Mouse (Mus musculus) midbrain, embryonic 16.5 days (tissue): ENCODE results near the gene Gtse1. TPM values are rescaled to one million over a fixed set of nuclear protein-coding genes. Genes with fewer than 3 reads are reported as not detected.
A peak's percentile ranks its signal among the peaks of the same experiment; 100 is the strongest.

ENCODE experiments used
- ATAC-seq: fragments of 200-750 bp; cut with Nextera tagmentation; 2 replicates; pipeline ENCODE4 v1.8.0; 2017; ENCODE audit warnings: moderate TSS enrichment
- H3K27ac ChIP-seq: fragments of 300-500 bp; sonication (generic); 2 replicates; pipeline ENCODE4 v1.5.1; 2014; ENCODE audit warnings: mild to moderate bottlenecking, low read length, mixed read lengths
- H3K27me3 ChIP-seq: fragments of 300-500 bp; sonication (generic); 2 replicates; pipeline ENCODE4 v1.6.1; 2014; ENCODE audit warnings: low read depth, low read length, mixed read lengths; ENCODE audit not compliant: control insufficient read depth, insufficient read depth
- H3K36me3 ChIP-seq: fragments of 300-500 bp; sonication (generic); 2 replicates; pipeline ENCODE4 v1.6.1; 2014; ENCODE audit warnings: mild to moderate bottlenecking, low read length, moderate library complexity, mixed read lengths; ENCODE audit not compliant: control insufficient read depth, insufficient read depth
- H3K4me1 ChIP-seq: fragments of 300-500 bp; sonication (generic); 2 replicates; pipeline ENCODE4 v1.6.1; 2014; ENCODE audit warnings: mild to moderate bottlenecking, low read length, mixed read lengths; ENCODE audit not compliant: control insufficient read depth, insufficient read depth
- H3K4me2 ChIP-seq: fragments of 300-500 bp; sonication (generic); 2 replicates; pipeline ENCODE4 v1.6.1; 2014; ENCODE audit warnings: mild to moderate bottlenecking, low read length, mixed read lengths
- H3K4me3 ChIP-seq: fragments of 300-500 bp; sonication (generic); 2 replicates; pipeline ENCODE4 v1.5.1; 2014; ENCODE audit warnings: low read depth, mild to moderate bottlenecking, low read length, moderate library complexity, mixed read lengths
- H3K9ac ChIP-seq: fragments of 300-500 bp; sonication (generic); 2 replicates; pipeline ENCODE4 v1.6.1; 2014; ENCODE audit warnings: low read depth, low read length, mixed read lengths
- H3K9me3 ChIP-seq: fragments of 300-500 bp; sonication (generic); replicated peaks from 2 replicates; pipeline ENCODE4 v1.6.1; 2014; ENCODE audit warnings: mild to moderate bottlenecking, low read length, mixed read lengths; ENCODE audit not compliant: control insufficient read depth, poor library complexity, severe bottlenecking
- WGBS: fragments of 180-500 bp; shearing (Covaris S2); extraction: QIAGEN DNeasy Blood & Tissue Kit; methylation state at CpG from one replicate; pipeline ENCODE4 v1.1.7; 2014; 5-methylcytosine and 5-hydroxymethylcytosine counted together
- polyA plus RNA-seq: library from polyadenylated mRNA; unstranded; fragments of >200 nt; fragmentation: Nextera tagmentation; extraction: Ambion mirVana; gene quantifications from 2 replicates; pipeline ENCODE4 v1.2.1, GENCODE M21; 2015

The Gtse1 gene
- polyA plus RNA-seq, 1 experiment from 2014 or later, result 3.4 TPM

DNA sequence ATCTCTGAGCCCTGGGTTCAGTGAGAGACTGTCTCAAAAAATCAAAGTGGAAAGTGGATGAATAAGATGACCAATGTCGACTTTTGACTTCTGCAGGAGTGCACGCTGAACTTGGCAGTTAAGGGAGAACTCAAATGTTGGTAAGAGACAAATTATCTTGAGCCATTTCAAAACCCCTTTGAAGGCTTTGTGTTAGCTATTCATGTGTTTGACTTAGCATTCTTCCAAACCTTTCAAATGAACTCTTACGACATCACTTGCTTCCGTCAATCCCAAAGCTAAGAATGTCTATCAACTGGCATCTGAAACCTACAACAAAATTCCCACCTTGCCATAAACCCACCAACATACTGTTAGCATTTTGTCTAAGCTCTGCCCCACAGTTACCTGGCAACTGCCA lies 31.5 kb upstream of the Gtse1 start:
- Histone ChIP-seq H3K36me3 (no peaks in the 10 kb centered on the region), H3K27ac (no peak overlapping the region), H3K9me3 (no peaks in the 10 kb centered on the region), H3K4me1 (peaks cover 6% of the 10 kb centered on the region; the same call in 1 of the 2 replicates), H3K27me3 (no peaks in the 10 kb centered on the region), H3K4me3 (no peak overlapping the region), H3K4me2 (no peak overlapping the region), H3K9ac (no peak overlapping the region)
- ATAC-seq, result no peak
- WGBS, result 92% methylated on average over 4 of the region's 4 CpGs

GRCm38 (mm10) chr15:85829470-85829869 lies 30.1 kb upstream of the Gtse1 start:
- no peaks in the 10 kb centered on the region for H3K36me3 ChIP-seq
- no peak overlapping the region for H3K9ac ChIP-seq
- no peaks in the 10 kb centered on the region for H3K9me3 ChIP-seq
- H3K4me3 ChIP-seq, result no peak overlapping the region
- peaks cover 6% of the 10 kb centered on the region; the same call in 1 of the 2 replicates for H3K4me1 ChIP-seq
- no peaks in the 10 kb centered on the region for H3K27me3 ChIP-seq
- no peak for ATAC-seq
- WGBS, result 71% methylated on average over 5 of the region's 5 CpGs
- no peak overlapping the region for H3K27ac ChIP-seq
- H3K4me2 ChIP-seq, result no peak overlapping the region

- Histone ChIP-seq H3K27ac (no peak within 1 kb of the TSS), H3K27me3 (no peaks in the 10 kb centered on the region), H3K4me2 (peak within 1 kb of the TSS; percentile 63), H3K4me1 (peaks cover 6% of the 10 kb centered on the region; the same call in 1 of the 2 replicates), H3K4me3 (peak within 1 kb of the TSS; percentile 53), H3K9ac (peak within 1 kb of the TSS; percentile 58), H3K36me3 (peaks cover 2% of the 10 kb centered on the region; the same call in 1 of the 2 replicates), H3K9me3 (no peaks in the 10 kb centered on the region)
- WGBS, result under 1% methylated on average over 27 of the region's 27 CpGs
- ATAC-seq, result peak; percentile 94
Measured at GRCm38 (mm10) chr15:85831954-85832590, 27.5 kb upstream of the Gtse1 start, which contains the start of gene Ttc38. TSS of gene Ttc38 (plus strand) at chr15:85832306.

DNA sequence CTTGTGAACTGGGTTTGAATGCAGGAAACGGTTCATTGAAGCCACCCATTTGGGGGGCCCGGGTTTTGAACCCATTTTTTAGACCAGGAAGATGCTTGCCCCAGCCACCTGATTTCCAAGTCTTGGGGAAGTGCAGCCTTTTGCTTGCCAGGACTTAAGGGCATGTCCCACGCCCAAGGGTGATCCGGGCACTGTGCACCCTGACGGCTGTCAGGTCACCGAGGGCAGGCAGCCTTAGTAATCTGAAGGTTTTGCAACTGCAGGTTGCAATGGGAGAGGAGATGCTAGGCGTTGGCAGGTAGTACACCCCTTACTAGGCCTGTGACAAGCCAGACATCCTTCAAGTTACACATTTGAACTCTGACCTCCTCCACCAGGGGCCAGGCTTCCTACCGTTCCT lies 26.9 kb upstream of the Gtse1 start:
- 0 out of 2 replicates have a peak, but pooled peaks have one; percentile 22 for ATAC-seq
- H3K9me3 ChIP-seq, result no peaks in the 10 kb centered on the region
- H3K36me3 ChIP-seq, result peaks cover 2% of the 10 kb centered on the region; the same call in 1 of the 2 replicates
- H3K4me3 ChIP-seq, result peak overlapping the region; percentile 53
- H3K27ac ChIP-seq, result no peak overlapping the region
- H3K4me2 ChIP-seq, result peak overlapping the region; percentile 63
- 58% methylated on average over 8 of the region's 8 CpGs for WGBS
- peak overlapping the region; percentile 58 for H3K9ac ChIP-seq
- H3K27me3 ChIP-seq, result no peaks in the 10 kb centered on the region
- H3K4me1 ChIP-seq, result peaks cover 6% of the 10 kb centered on the region; the same call in 1 of the 2 replicates

- Histone ChIP-seq H3K9ac (no peak overlapping the region), H3K4me1 (peaks cover 6% of the 10 kb centered on the region; the same call in 1 of the 2 replicates), H3K9me3 (no peaks in the 10 kb centered on the region), H3K4me3 (no peak overlapping the region), H3K36me3 (peaks cover 2% of the 10 kb centered on the region; the same call in 1 of the 2 replicates), H3K27me3 (no peaks in the 10 kb centered on the region), H3K4me2 (no peak overlapping the region), H3K27ac (no peak overlapping the region)
- WGBS, result 58% methylated on average over 3 of the region's 3 CpGs
- no peak for ATAC-seq
Measured at GRCm38 (mm10) chr15:85835335-85835734, 24.2 kb upstream of the Gtse1 start.

- Histone ChIP-seq H3K9ac (no peak overlapping the region), H3K4me3 (no peak overlapping the region), H3K27me3 (no peaks in the 10 kb centered on the region), H3K4me2 (no peak overlapping the region), H3K9me3 (no peaks in the 10 kb centered on the region), H3K4me1 (peaks cover 2% of the 10 kb centered on the region; the same call in 1 of the 2 replicates), H3K36me3 (peaks cover 2% of the 10 kb centered on the region; the same call in 1 of the 2 replicates), H3K27ac (no peak overlapping the region)
- ATAC-seq, result no peak
- WGBS, result 95% methylated on average over 5 of the region's 5 CpGs
Measured at GRCm38 (mm10) chr15:85836887-85837286, 22.7 kb upstream of the Gtse1 start.

GRCm38 (mm10) chr15:85840983-85841382 lies 18.6 kb upstream of the Gtse1 start:
- WGBS, result 39% methylated on average over 6 of the region's 6 CpGs
- no peaks in the 10 kb centered on the region for H3K4me1 ChIP-seq
- no peak overlapping the region for H3K9ac ChIP-seq
- H3K36me3 ChIP-seq, result peaks cover 2% of the 10 kb centered on the region; the same call in 1 of the 2 replicates
- H3K27ac ChIP-seq, result no peak overlapping the region
- H3K9me3 ChIP-seq, result no peaks in the 10 kb centered on the region
- H3K27me3 ChIP-seq, result no peaks in the 10 kb centered on the region
- no peak overlapping the region for H3K4me2 ChIP-seq
- H3K4me3 ChIP-seq, result no peak overlapping the region
- no peak for ATAC-seq

DNA sequence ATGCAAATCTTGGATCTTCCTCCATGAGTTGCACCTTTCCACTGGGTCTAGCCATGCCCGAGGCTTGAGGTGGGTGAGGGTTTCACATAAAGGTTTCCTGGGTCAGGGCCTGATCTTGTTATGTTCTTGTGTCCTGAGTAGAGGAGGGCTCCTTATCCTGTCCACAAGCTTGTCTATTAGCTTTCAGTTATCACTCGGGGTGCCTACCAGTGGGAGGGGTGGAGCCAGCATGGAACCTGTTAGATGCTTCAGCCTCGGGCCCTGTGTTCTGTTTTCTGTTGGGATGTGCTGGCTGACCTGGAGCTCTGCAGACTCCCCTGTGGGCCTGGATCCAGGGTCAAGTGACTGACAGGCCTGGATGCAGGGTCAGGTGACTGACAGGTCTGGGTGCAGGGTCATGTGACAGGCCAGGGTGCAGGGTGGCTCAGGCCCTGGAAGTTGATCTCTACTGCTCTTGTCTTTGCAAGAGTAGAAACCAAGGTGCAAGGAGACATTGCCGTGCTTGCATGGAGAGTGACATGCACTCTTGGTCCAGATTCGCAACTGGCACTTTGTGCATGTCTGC lies 17.7 kb upstream of the Gtse1 start:
- H3K9ac ChIP-seq, result no peak overlapping the region
- no peak overlapping the region for H3K4me3 ChIP-seq
- ATAC-seq, result no peak
- no peak overlapping the region for H3K27ac ChIP-seq
- no peaks in the 10 kb centered on the region for H3K36me3 ChIP-seq
- no peaks in the 10 kb centered on the region for H3K9me3 ChIP-seq
- H3K4me2 ChIP-seq, result no peak overlapping the region
- H3K27me3 ChIP-seq, result no peaks in the 10 kb centered on the region
- WGBS, result 86% methylated on average over 5 of the region's 5 CpGs
- no peaks in the 10 kb centered on the region for H3K4me1 ChIP-seq

- H3K9ac ChIP-seq, result no peak overlapping the region; the same call in 1 of the 2 replicates
- H3K27me3 ChIP-seq, result no peaks in the 10 kb centered on the region
- H3K4me3 ChIP-seq, result no peak overlapping the region
- H3K4me2 ChIP-seq, result no peak overlapping the region
- no peaks in the 10 kb centered on the region for H3K4me1 ChIP-seq
- H3K36me3 ChIP-seq, result peaks cover 2% of the 10 kb centered on the region; the same call in 1 of the 2 replicates
- ATAC-seq, result no peak
- no peaks in the 10 kb centered on the region for H3K9me3 ChIP-seq
- no peak overlapping the region for H3K27ac ChIP-seq
Measured at GRCm38 (mm10) chr15:85845071-85845470, 14.5 kb upstream of the Gtse1 start.
